Mouse (Mus musculus) spleen, adult 2 months (tissue): Measurements from ENCODE around the gene Fermt2.

Experiments
- CTCF ChIP-seq: fragments of 200-500 bp; IDR thresholded peaks from 2 replicates; pipeline ENCODE4 v1.5.1; 2011; ENCODE audit warnings: mild to moderate bottlenecking, inconsistent platforms; ENCODE audit not compliant: insufficient read depth, insufficient read length, insufficient replicate concordance; ENCODE audit errors: extremely low read depth
- POLR2A ChIP-seq: fragments of 200-500 bp; IDR thresholded peaks from 2 replicates; pipeline ENCODE4 v1.6.1; 2011; ENCODE audit warnings: low read depth, low read length, inconsistent platforms

DNA sequence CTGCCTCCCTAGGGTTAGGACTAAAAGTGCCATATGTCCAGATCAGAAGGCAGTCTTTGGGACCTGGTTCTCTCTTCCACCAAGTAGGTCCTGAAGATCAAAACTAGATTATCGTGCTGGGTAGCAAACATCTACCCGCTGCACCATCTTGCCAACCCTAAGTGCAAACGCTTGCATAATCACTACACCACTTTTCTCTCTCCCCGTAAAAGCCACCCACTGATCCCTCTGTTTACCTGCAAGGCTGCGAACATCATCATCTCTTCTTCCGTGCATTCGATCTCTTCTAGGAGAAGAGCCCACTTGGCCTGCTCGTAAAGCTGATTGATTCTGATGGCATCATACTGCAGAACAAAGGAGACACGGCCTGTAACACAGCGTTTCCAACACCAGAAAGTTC is 57.4 kb downstream of the Fermt2 start:
- TF ChIP-seq CTCF, result no peak
- no peak for TF ChIP-seq POLR2A
